Mouse (Mus musculus): ENCODE measurements at regions not wholly inside any gene's neighbourhood (a gene's known extent, or its start where the extent isn't known, plus 50 kb on each side); places are given as distances from the start of the nearest gene placed in this dataset.

DNA sequence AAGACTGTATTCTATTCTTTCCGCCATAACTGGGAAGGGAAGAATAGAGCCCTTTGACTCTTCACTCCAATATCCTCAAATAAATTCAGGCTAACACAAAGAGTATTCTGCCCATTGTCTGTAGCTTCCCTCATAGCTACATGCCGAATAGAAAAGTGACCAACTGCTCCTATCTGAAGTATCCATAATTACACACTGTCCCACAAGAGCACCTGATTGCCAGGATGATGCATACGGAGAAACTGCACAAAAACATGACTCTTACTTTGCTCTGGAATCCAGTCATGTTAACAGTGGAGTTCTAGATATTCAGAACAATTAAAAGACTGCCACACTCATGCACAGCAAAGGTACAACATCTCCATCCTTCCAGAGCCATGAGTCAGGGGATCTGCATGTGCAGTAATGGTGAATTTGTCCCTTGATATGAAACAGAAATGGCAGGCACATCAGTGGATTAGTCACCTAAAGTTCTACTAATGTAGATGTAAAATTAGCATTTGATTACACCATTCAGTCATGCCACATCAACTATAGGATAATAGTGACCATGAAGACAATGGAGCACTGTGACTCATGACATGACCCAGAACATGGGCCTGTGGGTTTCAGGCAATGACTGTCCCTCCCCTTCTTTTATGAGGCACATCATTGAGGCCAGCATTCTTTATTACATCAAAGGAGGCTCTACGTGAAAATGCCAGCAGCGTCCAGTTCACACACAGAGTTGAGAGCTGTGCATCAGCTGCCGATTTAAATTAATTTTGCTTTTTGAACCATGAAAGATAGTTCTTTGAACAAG lies 133.6 kb upstream of the 1700066M21Rik start:
- TF ChIP-seq CTCF (IDR thresholded peaks at IDR 0.05; ENCODE audit: borderline replicate concordance, control insufficient read depth, extremely low read depth, insufficient read depth, low read length, poor library complexity) (no peak), POLR2A (IDR thresholded peaks at IDR 0.05; ENCODE audit: control insufficient read depth, extremely low read depth, insufficient read depth, low read length, poor library complexity) (no peak)

Data from thymus, adult 2 months (tissue).